Comparison of ENCODE assay signal across 9 mouse cellular contexts in the genomic region with DNA sequence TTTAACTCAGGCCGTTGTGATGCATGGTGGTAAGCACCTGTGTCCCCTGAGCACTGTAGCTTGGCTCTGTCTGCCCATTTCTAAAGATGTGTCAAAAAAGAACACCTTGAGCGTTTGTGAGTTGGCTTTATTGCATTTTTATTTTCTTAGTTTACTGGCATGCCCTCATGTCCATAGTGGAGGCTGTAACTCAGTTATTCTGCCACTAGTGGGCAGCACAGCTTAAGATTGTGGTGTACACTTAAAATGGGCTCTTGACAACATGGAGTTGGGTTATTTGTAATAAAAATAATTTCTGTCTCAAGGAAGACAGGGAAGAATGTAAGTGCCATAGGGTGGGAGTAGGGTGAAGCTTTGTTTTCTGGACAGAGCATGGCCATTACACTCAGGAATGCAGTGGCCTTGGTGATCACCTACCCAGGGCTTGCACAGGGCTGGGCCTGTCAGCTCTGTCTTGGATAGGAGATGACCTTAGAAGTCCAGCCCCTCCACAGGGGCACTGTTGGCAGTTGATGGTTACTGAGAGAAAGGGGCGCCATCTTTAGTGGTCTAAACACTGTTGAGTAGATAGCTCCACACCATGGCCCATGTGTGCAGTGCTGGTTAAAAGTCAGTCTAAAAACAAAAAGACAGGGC. TPM values are rescaled to one million over a fixed set of nuclear protein-coding genes. Genes with fewer than 3 reads are reported as not detected.
DNase-seq lines count a peak whose midpoint lies in the region; ATAC-seq and TF ChIP-seq lines count a peak whose summit lies in the region.
"Had no signal": no experiment of that assay in that cellular context is flagged by ENCODE, and none has a peak within 500 bp of the region (broad histone marks: within the 10 kb centered on the region; RNA-seq: fewer than 3 reads in every experiment).

No protein-coding gene starts in this region.

- no peak overlapping the region for H3K4me2 ChIP-seq in limb, embryonic 14.5 days (replicated peaks; ENCODE audit: low read depth, low read length, severe bottlenecking)
- H3K4me2 ChIP-seq in stomach, embryonic 14.5 days (replicated peaks; ENCODE audit: low read depth, low read length), result no peak overlapping the region
- H3K4me2 ChIP-seq: stomach, embryonic 15.5 days had no signal

- TF ChIP-seq EP300 in heart, adult 2 months (IDR thresholded peaks at IDR 0.05; ENCODE audit: insufficient read depth, low read depth, low read length), result no peak

- no peaks in the 10 kb centered on the region for H3K4me1 ChIP-seq in heart, adult 2 months (ENCODE audit: control insufficient read depth, insufficient read depth, low read length)
- no peaks in the 10 kb centered on the region for H3K4me1 ChIP-seq in limb, embryonic 14.5 days (ENCODE audit: control insufficient read depth, insufficient read depth, low read length)
- no peaks in the 10 kb centered on the region for H3K4me1 ChIP-seq in stomach, embryonic 14.5 days (ENCODE audit: control insufficient read depth, insufficient read depth, low read length)
- H3K4me1 ChIP-seq: stomach, embryonic 15.5 days had no signal

- intact Hi-C loops in heart, adult 2 months (cut with DNase I), result loop anchor here (2.0 to 5.0 kb wide), 2 partner anchors 89 to 269 kb away; partner anchors contain the start of gene Parl
- intact Hi-C loops in heart, postnatal 36 days (cut with DNase I), result loop anchor here (1.0 to 10.0 kb wide), 3 partner anchors 89 to 269 kb away; partner anchors contain the start of genes Abcc5 and Parl

- H3K36me3 ChIP-seq in heart, adult 2 months (ENCODE audit: control insufficient read depth, insufficient read depth, low read length), result no peaks in the 10 kb centered on the region
- H3K36me3 ChIP-seq in limb, embryonic 14.5 days (ENCODE audit: control insufficient read depth, insufficient read depth, low read length), result peaks cover 93% of the 10 kb centered on the region
- H3K36me3 ChIP-seq in stomach, embryonic 14.5 days (ENCODE audit: control insufficient read depth, insufficient read depth, low read length), result peaks cover 83% of the 10 kb centered on the region

- H3K27ac ChIP-seq in heart, adult 2 months, result no peak overlapping the region
- no peak overlapping the region for H3K27ac ChIP-seq in limb, embryonic 14.5 days (replicated peaks; ENCODE audit: low read depth, low read length)
- H3K27ac ChIP-seq in stomach, embryonic 14.5 days (ENCODE audit: low read length), result no peak overlapping the region
- H3K27ac ChIP-seq: stomach, embryonic 15.5 days had no signal

- 82% methylated on average over 3 of the region's 3 CpGs for WGBS in heart, adult 2 months
- 79% methylated on average over 3 of the region's 3 CpGs for WGBS in limb, embryonic 14.5 days
- 83% methylated on average over 3 of the region's 3 CpGs for WGBS in stomach, embryonic 14.5 days

- peak; percentile 87 for TF ChIP-seq CTCF in heart, adult 2 months (IDR thresholded peaks at IDR 0.05)

- no peaks in the 10 kb centered on the region for H3K9me3 ChIP-seq in limb, embryonic 14.5 days (ENCODE audit: control insufficient read depth, low read length)
- H3K9me3 ChIP-seq in stomach, embryonic 14.5 days (ENCODE audit: control insufficient read depth, low read depth, low read length), result no peaks in the 10 kb centered on the region
- H3K9me3 ChIP-seq: stomach, embryonic 15.5 days had no signal

- H3K4me3 ChIP-seq in heart, adult 2 months, result no peak overlapping the region
- H3K4me3 ChIP-seq in limb, embryonic 14.5 days (replicated peaks; ENCODE audit: low read length), result no peak overlapping the region
- H3K4me3 ChIP-seq in stomach, embryonic 14.5 days (ENCODE audit: low read depth, low read length), result no peak overlapping the region
- H3K4me3 ChIP-seq: stomach, embryonic 15.5 days had no signal

- peak; percentile 41; the same call in 1 of the 2 replicates for ATAC-seq in limb, embryonic 14.5 days (ENCODE audit: low FRiP score, low read depth)
- 0 out of 2 replicates have a peak, but pooled peaks have one; percentile 10 for ATAC-seq in stomach, embryonic 14.5 days (ENCODE audit: insufficient number of reproducible peaks, insufficient read depth, low FRiP score, low read depth)

- H3K79me2 ChIP-seq in heart, adult 2 months (replicated peaks; ENCODE audit: control insufficient read depth, insufficient read depth, low read length), result no peaks in the 10 kb centered on the region

- no peak overlapping the region for H3K9ac ChIP-seq in heart, adult 2 months (ENCODE audit: low read depth, low read length)
- no peak overlapping the region for H3K9ac ChIP-seq in limb, embryonic 14.5 days (ENCODE audit: low read depth, low read length, severe bottlenecking)
- H3K9ac ChIP-seq in stomach, embryonic 14.5 days (replicated peaks; ENCODE audit: low read depth, low read length), result no peak overlapping the region
- H3K9ac ChIP-seq: stomach, embryonic 15.5 days had no signal

- no peak for TF ChIP-seq POLR2A in heart, adult 2 months (IDR thresholded peaks at IDR 0.05; ENCODE audit: insufficient read depth, low read depth, low read length)
- TF ChIP-seq POLR2A in limb, embryonic 14.5 days (IDR thresholded peaks at IDR 0.05; ENCODE audit: borderline replicate concordance, extremely low read depth, insufficient read depth, insufficient read length), result no peak

- peak; percentile 12 to 37 for DNase-seq in heart, adult 2 months
- DNase-seq in heart, adult 11 months, result no peak
- peak; percentile 26 to 28 for DNase-seq in urinary bladder, postnatal 36 days (ENCODE audit: low spot score in 2 of 2)
- DNase-seq in urinary bladder, postnatal 4 days (ENCODE audit: low spot score in 2 of 2), result no peak
- DNase-seq in cerebellum, adult 8-10 months, result peak; percentile 49
- peak; percentile 30 to 45 for DNase-seq in heart, postnatal 36 days
- peak; percentile 62 for DNase-seq in limb, embryonic 14.5 days (ENCODE audit: low spot score)

- no peaks in the 10 kb centered on the region for H3K27me3 ChIP-seq in heart, adult 2 months (ENCODE audit: control insufficient read depth, insufficient read depth, low read length)
- H3K27me3 ChIP-seq in limb, embryonic 14.5 days (ENCODE audit: control insufficient read depth, insufficient read depth, low read length), result no peaks in the 10 kb centered on the region
- no peaks in the 10 kb centered on the region for H3K27me3 ChIP-seq in stomach, embryonic 14.5 days (ENCODE audit: control insufficient read depth, insufficient read depth, low read length)
- H3K27me3 ChIP-seq: stomach, embryonic 15.5 days had no signal

RNA-seq across cellular contexts. Expression of gene Map6d1, which starts 27.4 kb away (rescaled TPM):
- 1 to 10 TPM; 1.0 to 1.6 TPM for total RNA-seq in heart, adult 2 months (2021)
- polyA plus RNA-seq in heart, adult 2 months (2012; rRNA removed), result 0.23 and 0.67 TPM in 2 replicates
- total RNA-seq in heart, postnatal 36 days (2021), result 1 to 10 TPM; 1.3 to 1.5 TPM
- 1.4 and 1.9 TPM in 2 replicates for polyA plus RNA-seq in limb, embryonic 14.5 days (2012; rRNA removed)
- 0.44 and 1.2 TPM in 2 replicates for polyA plus RNA-seq in limb, embryonic 14.5 days (2014; fragmentation: Nextera tagmentation; extraction: Ambion mirVana)
- polyA plus RNA-seq in stomach, embryonic 14.5 days (2014; fragmentation: Nextera tagmentation; extraction: Ambion mirVana), result 0.69 and 1.3 TPM in 2 replicates

Comparison
In these comparisons a context has a peak if more than half of its experiments do, and no peak if none do; other contexts are left out.
1. DNase-seq: peak in heart, adult 2 months (2 of 2), urinary bladder, postnatal 36 days (2 of 2), cerebellum, adult 8-10 months (single experiment), heart, postnatal 36 days (2 of 2) and limb, embryonic 14.5 days (single experiment); none in heart, adult 11 months (single experiment) and urinary bladder, postnatal 4 days (0 of 2).